Mouse (Mus musculus): ENCODE measurements around the gene Abcc1. TPM values are rescaled to one million over a fixed set of nuclear protein-coding genes. Genes with fewer than 3 reads are reported as not detected.

Abcc1 gene
- polyA plus RNA-seq, 1 experiment, result 5.1 TPM

GRCm38 (mm10) chr16:14352663-14353062 lies 8.7 kb upstream of the Abcc1 start:
- no peaks in the 10 kb centered on the region for H3K9me3 ChIP-seq
- H3K4me1 ChIP-seq, result peaks cover 89% of the 10 kb centered on the region
- peak overlapping the region; percentile 69 for H3K4me3 ChIP-seq (replicated peaks)
- H3K27me3 ChIP-seq (replicated peaks), result no peaks in the 10 kb centered on the region
- TF ChIP-seq FLI1 (IDR thresholded peaks at IDR 0.05; ENCODE audit: low read length) (no peak), GATA1 (IDR thresholded peaks at IDR 0.05; ENCODE audit: borderline replicate concordance, low read length) (no peak)
- H3K36me3 ChIP-seq (replicated peaks; ENCODE audit: low read length), result no peaks in the 10 kb centered on the region

GRCm38 (mm10) chr16:14357859-14358258 lies 3.5 kb upstream of the Abcc1 start:
- TF ChIP-seq FLI1 (IDR thresholded peaks at IDR 0.05; ENCODE audit: low read length) (no peak), GATA1 (IDR thresholded peaks at IDR 0.05; ENCODE audit: borderline replicate concordance, low read length) (no peak)
- Histone ChIP-seq H3K27me3 (replicated peaks) (no peaks in the 10 kb centered on the region), H3K36me3 (replicated peaks; ENCODE audit: low read length) (no peaks in the 10 kb centered on the region), H3K4me1 (peaks cover 82% of the 10 kb centered on the region), H3K9me3 (no peaks in the 10 kb centered on the region), H3K4me3 (replicated peaks) (peak overlapping the region; percentile 53)

- peaks cover 5% of the 10 kb centered on the region for H3K36me3 ChIP-seq (replicated peaks; ENCODE audit: low read length)
- no peak for TF ChIP-seq FLI1 (IDR thresholded peaks at IDR 0.05; ENCODE audit: low read length)
- TF ChIP-seq GATA1 (IDR thresholded peaks at IDR 0.05; ENCODE audit: borderline replicate concordance, low read length), result no peak
- peaks cover 82% of the 10 kb centered on the region for H3K4me1 ChIP-seq
- H3K27me3 ChIP-seq (replicated peaks), result no peaks in the 10 kb centered on the region
- no peak overlapping the region for H3K4me3 ChIP-seq (replicated peaks)
- no peaks in the 10 kb centered on the region for H3K9me3 ChIP-seq
Observed at GRCm38 (mm10) chr16:14358531-14358930, 2.8 kb upstream of the Abcc1 start.

GRCm38 (mm10) chr16:14360931-14361330 lies 427 bp upstream of the Abcc1 start:
- Histone ChIP-seq H3K4me3 (replicated peaks) (peak overlapping the region; percentile 94), H3K9me3 (no peaks in the 10 kb centered on the region), H3K4me1 (peaks cover 85% of the 10 kb centered on the region), H3K27me3 (replicated peaks) (no peaks in the 10 kb centered on the region), H3K36me3 (replicated peaks; ENCODE audit: low read length) (peaks cover 24% of the 10 kb centered on the region)
- no peak for TF ChIP-seq FLI1 (IDR thresholded peaks at IDR 0.05; ENCODE audit: low read length)
- TF ChIP-seq GATA1 (IDR thresholded peaks at IDR 0.05; ENCODE audit: borderline replicate concordance, low read length), result no peak

- peaks cover 88% of the 10 kb centered on the region for H3K4me1 ChIP-seq
- H3K27me3 ChIP-seq (replicated peaks), result no peaks in the 10 kb centered on the region
- no peaks in the 10 kb centered on the region for H3K9me3 ChIP-seq
- no peak for TF ChIP-seq GATA1 (IDR thresholded peaks at IDR 0.05; ENCODE audit: borderline replicate concordance, low read length)
- no peak for TF ChIP-seq FLI1 (IDR thresholded peaks at IDR 0.05; ENCODE audit: low read length)
- peak overlapping the region; percentile 94 for H3K4me3 ChIP-seq (replicated peaks)
- peaks cover 33% of the 10 kb centered on the region for H3K36me3 ChIP-seq (replicated peaks; ENCODE audit: low read length)
Observed at GRCm38 (mm10) chr16:14362099-14362820, 902 bp downstream of the Abcc1 start.

GRCm38 (mm10) chr16:14363496-14363895 lies 2.1 kb downstream of the Abcc1 start:
- TF ChIP-seq FLI1 (IDR thresholded peaks at IDR 0.05; ENCODE audit: low read length) (no peak), GATA1 (IDR thresholded peaks at IDR 0.05; ENCODE audit: borderline replicate concordance, low read length) (no peak)
- Histone ChIP-seq H3K4me3 (replicated peaks) (peak overlapping the region; percentile 94), H3K9me3 (no peaks in the 10 kb centered on the region), H3K27me3 (replicated peaks) (no peaks in the 10 kb centered on the region), H3K4me1 (peaks cover 88% of the 10 kb centered on the region), H3K36me3 (replicated peaks; ENCODE audit: low read length) (peaks cover 44% of the 10 kb centered on the region)

GRCm38 (mm10) chr16:14364066-14364465 lies 2.7 kb downstream of the Abcc1 start:
- no peaks in the 10 kb centered on the region for H3K9me3 ChIP-seq
- peaks cover 49% of the 10 kb centered on the region for H3K36me3 ChIP-seq (replicated peaks; ENCODE audit: low read length)
- H3K4me1 ChIP-seq, result peaks cover 88% of the 10 kb centered on the region
- TF ChIP-seq GATA1 (IDR thresholded peaks at IDR 0.05; ENCODE audit: borderline replicate concordance, low read length) (no peak), FLI1 (IDR thresholded peaks at IDR 0.05; ENCODE audit: low read length) (no peak)
- peak overlapping the region; percentile 94 for H3K4me3 ChIP-seq (replicated peaks)
- H3K27me3 ChIP-seq (replicated peaks), result no peaks in the 10 kb centered on the region

- Histone ChIP-seq H3K36me3 (replicated peaks; ENCODE audit: low read length) (peaks cover 63% of the 10 kb centered on the region), H3K4me1 (peaks cover 88% of the 10 kb centered on the region), H3K4me3 (replicated peaks) (peak overlapping the region; percentile 86), H3K27me3 (replicated peaks) (no peaks in the 10 kb centered on the region), H3K9me3 (no peaks in the 10 kb centered on the region)
- TF ChIP-seq FLI1 (IDR thresholded peaks at IDR 0.05; ENCODE audit: low read length), result no peak
- TF ChIP-seq GATA1 (IDR thresholded peaks at IDR 0.05; ENCODE audit: borderline replicate concordance, low read length), result no peak
Observed at GRCm38 (mm10) chr16:14365457-14365856, 4.1 kb downstream of the Abcc1 start.

GRCm38 (mm10) chr16:14366017-14366416 lies 4.7 kb downstream of the Abcc1 start:
- Histone ChIP-seq H3K27me3 (replicated peaks) (no peaks in the 10 kb centered on the region), H3K4me1 (peaks cover 88% of the 10 kb centered on the region), H3K9me3 (no peaks in the 10 kb centered on the region), H3K36me3 (replicated peaks; ENCODE audit: low read length) (peaks cover 65% of the 10 kb centered on the region), H3K4me3 (replicated peaks) (peak overlapping the region; percentile 86)
- no peak for TF ChIP-seq FLI1 (IDR thresholded peaks at IDR 0.05; ENCODE audit: low read length)
- no peak for TF ChIP-seq GATA1 (IDR thresholded peaks at IDR 0.05; ENCODE audit: borderline replicate concordance, low read length)

GRCm38 (mm10) chr16:14371367-14371766 lies 10.0 kb downstream of the Abcc1 start:
- TF ChIP-seq GATA1 (IDR thresholded peaks at IDR 0.05; ENCODE audit: borderline replicate concordance, low read length), result no peak
- TF ChIP-seq FLI1 (IDR thresholded peaks at IDR 0.05; ENCODE audit: low read length), result no peak
- Histone ChIP-seq H3K4me1 (peaks cover 99% of the 10 kb centered on the region), H3K4me3 (replicated peaks) (peak overlapping the region; percentile 75), H3K9me3 (no peaks in the 10 kb centered on the region), H3K27me3 (replicated peaks) (no peaks in the 10 kb centered on the region), H3K36me3 (replicated peaks; ENCODE audit: low read length) (peaks cover 77% of the 10 kb centered on the region)

All from megakaryocyte, embryonic 14.5 days (primary cell).